8 mouse cellular contexts compared by ENCODE assay signal in the genomic region with DNA sequence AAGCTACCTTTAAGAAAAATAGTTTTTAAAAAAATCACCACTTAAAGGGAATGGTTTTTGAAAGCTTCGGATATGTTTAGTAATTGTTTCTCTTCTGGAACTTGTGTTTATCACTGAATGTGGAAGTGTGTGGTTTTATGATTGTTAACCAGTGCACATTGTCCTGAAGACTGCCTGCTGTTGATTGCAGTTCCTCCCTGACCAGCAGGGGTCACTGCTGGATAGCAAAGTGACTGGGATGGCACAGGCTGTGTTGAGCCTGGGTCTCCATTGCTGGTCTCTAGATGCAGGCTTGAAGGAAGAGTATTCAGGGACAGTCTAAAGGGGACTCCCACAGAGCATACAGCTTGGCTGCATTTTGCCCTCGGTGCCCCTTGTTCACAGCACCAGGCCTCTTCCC. TPM values are rescaled to one million over a fixed set of nuclear protein-coding genes. Genes with fewer than 3 reads are reported as not detected.
A peak's percentile ranks its signal among the peaks of the same experiment; 100 is the strongest.
DNase-seq lines count a peak whose midpoint lies in the region; ATAC-seq lines count a peak whose summit lies in the region.

No protein-coding gene starts in this region.

- ATAC-seq in embryonic facial prominence, embryonic 14.5 days (ENCODE audit: low read depth): peak; percentile 84
- ATAC-seq in heart, embryonic 11.5 days (replicated peaks; ENCODE audit: insufficient number of reproducible peaks, low FRiP score, low TSS enrichment): peak; percentile 40; the same call in 1 of the 2 replicates
- peak; percentile 72 for ATAC-seq in kidney, embryonic 16.5 days (ENCODE audit: low FRiP score, low TSS enrichment)
- ATAC-seq in liver, embryonic 12.5 days: peak; percentile 53; the same call in 1 of the 2 replicates

- no peak overlapping the region for H3K27ac ChIP-seq in embryonic facial prominence, embryonic 14.5 days (replicated peaks; ENCODE audit: low read depth, low read length)
- H3K27ac ChIP-seq in heart, embryonic 11.5 days (ENCODE audit: low read depth, low read length): no peak overlapping the region
- no peak overlapping the region for H3K27ac ChIP-seq in kidney, embryonic 16.5 days (ENCODE audit: low read length)
- no peak overlapping the region for H3K27ac ChIP-seq in liver, embryonic 12.5 days

- H3K9me3 ChIP-seq in embryonic facial prominence, embryonic 14.5 days (ENCODE audit: control insufficient read depth, low read length): no peaks in the 10 kb centered on the region
- no peaks in the 10 kb centered on the region for H3K9me3 ChIP-seq in heart, embryonic 11.5 days (replicated peaks; ENCODE audit: control insufficient read depth, low read length)
- H3K9me3 ChIP-seq in kidney, embryonic 16.5 days (ENCODE audit: low read length): no peaks in the 10 kb centered on the region
- H3K9me3 ChIP-seq in liver, embryonic 12.5 days (replicated peaks): no peaks in the 10 kb centered on the region

- no peak overlapping the region for H3K4me2 ChIP-seq in embryonic facial prominence, embryonic 14.5 days (ENCODE audit: low read depth, low read length)
- H3K4me2 ChIP-seq in heart, embryonic 11.5 days: no peak overlapping the region
- H3K4me2 ChIP-seq in kidney, embryonic 16.5 days (replicated peaks; ENCODE audit: low read depth, low read length): no peak overlapping the region
- no peak overlapping the region for H3K4me2 ChIP-seq in liver, embryonic 12.5 days

- no peaks in the 10 kb centered on the region for H3K27me3 ChIP-seq in embryonic facial prominence, embryonic 14.5 days (replicated peaks; ENCODE audit: control insufficient read depth, insufficient read depth, low read length)
- H3K27me3 ChIP-seq in heart, embryonic 11.5 days (ENCODE audit: control insufficient read depth, insufficient read depth, low read length): no peaks in the 10 kb centered on the region
- H3K27me3 ChIP-seq in kidney, embryonic 16.5 days (ENCODE audit: insufficient read depth, low read length): no peaks in the 10 kb centered on the region
- H3K27me3 ChIP-seq in liver, embryonic 12.5 days (replicated peaks): no peaks in the 10 kb centered on the region

- peaks cover 17% of the 10 kb centered on the region for H3K4me1 ChIP-seq in embryonic facial prominence, embryonic 14.5 days (ENCODE audit: control insufficient read depth, insufficient read depth, low read length)
- H3K4me1 ChIP-seq in heart, embryonic 11.5 days (ENCODE audit: control insufficient read depth, insufficient read depth, low read length): peaks cover 21% of the 10 kb centered on the region
- H3K4me1 ChIP-seq in kidney, embryonic 16.5 days (ENCODE audit: insufficient read depth, low read length): peaks cover 24% of the 10 kb centered on the region
- peaks cover 60% of the 10 kb centered on the region for H3K4me1 ChIP-seq in liver, embryonic 12.5 days

- peaks cover 18% of the 10 kb centered on the region for H3K36me3 ChIP-seq in embryonic facial prominence, embryonic 14.5 days (ENCODE audit: control insufficient read depth, insufficient read depth, low read length)
- H3K36me3 ChIP-seq in heart, embryonic 11.5 days (ENCODE audit: control insufficient read depth, insufficient read depth, low read length): peaks cover 9% of the 10 kb centered on the region
- H3K36me3 ChIP-seq in kidney, embryonic 16.5 days (ENCODE audit: insufficient read depth, low read length): peaks cover 11% of the 10 kb centered on the region
- peaks cover 59% of the 10 kb centered on the region for H3K36me3 ChIP-seq in liver, embryonic 12.5 days

- WGBS in embryonic facial prominence, embryonic 14.5 days: 39% methylated on average over 2 of the region's 2 CpGs
- WGBS in heart, embryonic 11.5 days (ENCODE audit: insufficient replicate concordance): 31% methylated on average over 2 of the region's 2 CpGs
- 49% methylated on average over 2 of the region's 2 CpGs for WGBS in kidney, embryonic 16.5 days
- WGBS in liver, embryonic 12.5 days (ENCODE audit: insufficient replicate concordance): 34% methylated on average over 2 of the region's 2 CpGs

- no peak overlapping the region for H3K4me3 ChIP-seq in embryonic facial prominence, embryonic 14.5 days (ENCODE audit: low read depth, low read length)
- H3K4me3 ChIP-seq in heart, embryonic 11.5 days (ENCODE audit: low read depth, low read length): no peak overlapping the region
- H3K4me3 ChIP-seq in kidney, embryonic 16.5 days (ENCODE audit: low read length): no peak overlapping the region
- no peak overlapping the region for H3K4me3 ChIP-seq in liver, embryonic 12.5 days

- no peak overlapping the region for H3K9ac ChIP-seq in embryonic facial prominence, embryonic 14.5 days (ENCODE audit: low read depth, low read length)
- no peak overlapping the region for H3K9ac ChIP-seq in heart, embryonic 11.5 days (ENCODE audit: low read depth, low read length)
- H3K9ac ChIP-seq in kidney, embryonic 16.5 days (replicated peaks; ENCODE audit: low read length): no peak overlapping the region
- H3K9ac ChIP-seq in liver, embryonic 12.5 days: no peak overlapping the region

- peak; percentile 89 to 90 for DNase-seq in B cell, adult 2 months
- DNase-seq in adrenal gland, postnatal 4 days (ENCODE audit: low spot score in 2 of 2): peak; percentile 40 to 71
- peak; percentile 77 for DNase-seq in embryonic facial prominence, embryonic 14.5 days (ENCODE audit: low spot score)
- DNase-seq in naive thymus-derived CD4-positive, alpha-beta T cell, adult 2 months (ENCODE audit: low read depth): peak; percentile 90
- DNase-seq in spleen, postnatal 4 days (ENCODE audit: low spot score in 2 of 2): peak; percentile 80 to 92

RNA-seq across cellular contexts. Expression of a gene that starts 5.4 kb away (rescaled TPM):
- 10 to 100 TPM; 42.2 to 44.3 TPM for total RNA-seq in adrenal gland, postnatal 4 days (2021)
- polyA plus RNA-seq in embryonic facial prominence, embryonic 14.5 days (2014; fragmentation: Nextera tagmentation; extraction: Ambion mirVana): 66.1 and 69.5 TPM in 2 replicates
- 38.0 and 42.9 TPM in 2 replicates for polyA plus RNA-seq in heart, embryonic 11.5 days (2014; fragmentation: Nextera tagmentation; extraction: Ambion mirVana)
- 78.8 and 90.2 TPM in 2 replicates for polyA plus RNA-seq in kidney, embryonic 16.5 days (2015; fragmentation: Nextera tagmentation; extraction: Ambion mirVana)
- polyA plus RNA-seq in liver, embryonic 12.5 days (2016; fragmentation: Nextera tagmentation; extraction: Ambion mirVana): 55.7 and 59.9 TPM in 2 replicates

RNA-seq across cellular contexts. Expression of a gene that starts 21.5 kb away (rescaled TPM):
- 10 to 100 TPM; 18.1 to 27.7 TPM for total RNA-seq in adrenal gland, postnatal 4 days (2021)
- 4.1 and 7.4 TPM in 2 replicates for polyA plus RNA-seq in embryonic facial prominence, embryonic 14.5 days (2014; fragmentation: Nextera tagmentation; extraction: Ambion mirVana)
- polyA plus RNA-seq in heart, embryonic 11.5 days (2014; fragmentation: Nextera tagmentation; extraction: Ambion mirVana): not detected in 2 replicates
- 2.2 TPM in 1 of 2 replicates, not detected in the other for polyA plus RNA-seq in kidney, embryonic 16.5 days (2015; fragmentation: Nextera tagmentation; extraction: Ambion mirVana)
- polyA plus RNA-seq in liver, embryonic 12.5 days (2016; fragmentation: Nextera tagmentation; extraction: Ambion mirVana): 5.1 TPM in 1 of 2 replicates, not detected in the other

RNA-seq across cellular contexts. Expression of a gene that starts 21.6 kb away (rescaled TPM):
- 100 to 1,000 TPM; 181 to 183 TPM for total RNA-seq in adrenal gland, postnatal 4 days (2021)
- polyA plus RNA-seq in embryonic facial prominence, embryonic 14.5 days (2014; fragmentation: Nextera tagmentation; extraction: Ambion mirVana): 261 and 281 TPM in 2 replicates
- polyA plus RNA-seq in heart, embryonic 11.5 days (2014; fragmentation: Nextera tagmentation; extraction: Ambion mirVana): 165 and 212 TPM in 2 replicates
- polyA plus RNA-seq in kidney, embryonic 16.5 days (2015; fragmentation: Nextera tagmentation; extraction: Ambion mirVana): 365 and 369 TPM in 2 replicates
- polyA plus RNA-seq in liver, embryonic 12.5 days (2016; fragmentation: Nextera tagmentation; extraction: Ambion mirVana): 138 and 146 TPM in 2 replicates

RNA-seq across cellular contexts. Expression of a gene that starts 46.0 kb away (rescaled TPM):
- total RNA-seq in adrenal gland, postnatal 4 days (2021): 100 to 1,000 TPM; 176 to 186 TPM
- 135 and 143 TPM in 2 replicates for polyA plus RNA-seq in embryonic facial prominence, embryonic 14.5 days (2014; fragmentation: Nextera tagmentation; extraction: Ambion mirVana)
- 108 and 113 TPM in 2 replicates for polyA plus RNA-seq in heart, embryonic 11.5 days (2014; fragmentation: Nextera tagmentation; extraction: Ambion mirVana)
- polyA plus RNA-seq in kidney, embryonic 16.5 days (2015; fragmentation: Nextera tagmentation; extraction: Ambion mirVana): 194 and 206 TPM in 2 replicates
- 68.8 and 72.8 TPM in 2 replicates for polyA plus RNA-seq in liver, embryonic 12.5 days (2016; fragmentation: Nextera tagmentation; extraction: Ambion mirVana)

RNA-seq across cellular contexts. Expression of a gene that starts 58.9 kb away (rescaled TPM):
- 1 to 10 TPM in 1 of 2 experiments, under 1 TPM in 1; 0.45 to 1.0 TPM for total RNA-seq in adrenal gland, postnatal 4 days (2021)
- polyA plus RNA-seq in embryonic facial prominence, embryonic 14.5 days (2014; fragmentation: Nextera tagmentation; extraction: Ambion mirVana): 1.0 and 1.3 TPM in 2 replicates
- polyA plus RNA-seq in heart, embryonic 11.5 days (2014; fragmentation: Nextera tagmentation; extraction: Ambion mirVana): not detected in 2 replicates
- 0.26 and 0.71 TPM in 2 replicates for polyA plus RNA-seq in kidney, embryonic 16.5 days (2015; fragmentation: Nextera tagmentation; extraction: Ambion mirVana)
- 0.05 TPM in 1 of 2 replicates, not detected in the other for polyA plus RNA-seq in liver, embryonic 12.5 days (2016; fragmentation: Nextera tagmentation; extraction: Ambion mirVana)
